ENCODE assay signal across 18 mouse cellular contexts in genomic region chr9:62598056-62598455, GRCm38 (mm10).
DNase-seq lines count a peak whose midpoint lies in the region; ATAC-seq and TF ChIP-seq lines count a peak whose summit lies in the region.
"Had no signal": no experiment of that assay in that cellular context is flagged by ENCODE, and none has a peak within 500 bp of the region (broad histone marks: within the 10 kb centered on the region; RNA-seq: fewer than 3 reads in every experiment).

No protein-coding gene starts in this region.

- H3K27me3 ChIP-seq in forebrain, postnatal 0 days (ENCODE audit: insufficient read depth, low read length): no peaks in the 10 kb centered on the region
- H3K27me3 ChIP-seq in forebrain, embryonic 15.5 days: no peaks in the 10 kb centered on the region
- no peaks in the 10 kb centered on the region for H3K27me3 ChIP-seq in stomach, postnatal 0 days (ENCODE audit: control insufficient read depth, insufficient read depth, low read length)
- H3K27me3 ChIP-seq in neural tube, embryonic 15.5 days (replicated peaks): no peaks in the 10 kb centered on the region
- H3K27me3 ChIP-seq: embryonic facial prominence, embryonic 15.5 days; midbrain, embryonic 13.5 days; neural tube, embryonic 13.5 days had no signal

- no peaks in the 10 kb centered on the region for H3K4me1 ChIP-seq in forebrain, postnatal 0 days (ENCODE audit: insufficient read depth)
- H3K4me1 ChIP-seq in forebrain, embryonic 15.5 days: no peaks in the 10 kb centered on the region
- no peaks in the 10 kb centered on the region for H3K4me1 ChIP-seq in stomach, postnatal 0 days (replicated peaks; ENCODE audit: control insufficient read depth, insufficient read depth)
- no peaks in the 10 kb centered on the region for H3K4me1 ChIP-seq in neural tube, embryonic 15.5 days
- H3K4me1 ChIP-seq: midbrain, embryonic 13.5 days; neural tube, embryonic 13.5 days had no signal

- H3K27ac ChIP-seq in forebrain, postnatal 0 days (ENCODE audit: low read depth, low read length): no peak overlapping the region
- H3K27ac ChIP-seq in forebrain, embryonic 15.5 days (replicated peaks): no peak overlapping the region
- H3K27ac ChIP-seq in stomach, postnatal 0 days (replicated peaks): no peak overlapping the region
- H3K27ac ChIP-seq in neural tube, embryonic 15.5 days (replicated peaks): no peak overlapping the region
- H3K27ac ChIP-seq: embryonic facial prominence, embryonic 15.5 days; heart, adult 2 months; liver, embryonic 14.5 days; midbrain, embryonic 13.5 days; neural tube, embryonic 13.5 days had no signal

- TF ChIP-seq EP300 in stomach, postnatal 0 days (optimal IDR thresholded peaks at IDR 0.05): no peak

- H3K4me2 ChIP-seq in forebrain, postnatal 0 days (ENCODE audit: low read depth): no peak overlapping the region
- no peak overlapping the region for H3K4me2 ChIP-seq in forebrain, embryonic 15.5 days (replicated peaks)
- no peak overlapping the region for H3K4me2 ChIP-seq in stomach, postnatal 0 days (replicated peaks; ENCODE audit: low read depth)
- H3K4me2 ChIP-seq in neural tube, embryonic 15.5 days: no peak overlapping the region
- H3K4me2 ChIP-seq: embryonic facial prominence, embryonic 15.5 days; midbrain, embryonic 13.5 days; neural tube, embryonic 13.5 days had no signal

- no peaks in the 10 kb centered on the region for H3K36me3 ChIP-seq in forebrain, postnatal 0 days (ENCODE audit: insufficient read depth)
- no peaks in the 10 kb centered on the region for H3K36me3 ChIP-seq in forebrain, embryonic 15.5 days
- H3K36me3 ChIP-seq in stomach, postnatal 0 days (ENCODE audit: control insufficient read depth, insufficient read depth, low read length): no peaks in the 10 kb centered on the region
- H3K36me3 ChIP-seq in neural tube, embryonic 15.5 days: no peaks in the 10 kb centered on the region
- H3K36me3 ChIP-seq: embryonic facial prominence, embryonic 15.5 days; midbrain, embryonic 13.5 days; neural tube, embryonic 13.5 days had no signal

- intact Hi-C loops in left cerebral cortex, postnatal 4 days (cut with DNase I): no loop called here

- no peak overlapping the region for H3K9ac ChIP-seq in forebrain, postnatal 0 days
- H3K9ac ChIP-seq in forebrain, embryonic 15.5 days (replicated peaks): no peak overlapping the region
- no peak overlapping the region for H3K9ac ChIP-seq in stomach, postnatal 0 days (ENCODE audit: low read length)
- no peak overlapping the region for H3K9ac ChIP-seq in neural tube, embryonic 15.5 days (replicated peaks)
- H3K9ac ChIP-seq: embryonic facial prominence, embryonic 15.5 days; liver, embryonic 14.5 days; midbrain, embryonic 13.5 days; neural tube, embryonic 13.5 days had no signal

- no peaks in the 10 kb centered on the region for H3K9me3 ChIP-seq in forebrain, postnatal 0 days (ENCODE audit: low read length)
- no peaks in the 10 kb centered on the region for H3K9me3 ChIP-seq in forebrain, embryonic 15.5 days
- no peaks in the 10 kb centered on the region for H3K9me3 ChIP-seq in stomach, postnatal 0 days (ENCODE audit: control insufficient read depth, low read length)
- H3K9me3 ChIP-seq in neural tube, embryonic 15.5 days (replicated peaks): no peaks in the 10 kb centered on the region
- H3K9me3 ChIP-seq: embryonic facial prominence, embryonic 15.5 days; midbrain, embryonic 13.5 days; neural tube, embryonic 13.5 days had no signal

- ATAC-seq in forebrain, postnatal 0 days: no peak
- no peak for ATAC-seq in forebrain, embryonic 15.5 days (replicated peaks)
- no peak for ATAC-seq in stomach, postnatal 0 days (ENCODE audit: low FRiP score, low TSS enrichment)
- no peak for ATAC-seq in neural tube, embryonic 15.5 days (ENCODE audit: low FRiP score)
- ATAC-seq: forebrain, embryonic 16.5 days; midbrain, embryonic 13.5 days had no signal

- DNase-seq in forebrain, postnatal 0 days: peak; percentile 12
- DNase-seq in left cerebral cortex, adult 11 months (ENCODE audit: low spot score): peak; percentile 26
- DNase-seq in left cerebral cortex, postnatal 4 days: no peak
- DNase-seq in left cerebral cortex, adult 9 months (ENCODE audit: low spot score in 2 of 2): peak; percentile 47 to 59
- DNase-seq in stomach, postnatal 0 days (ENCODE audit: low spot score): peak; percentile 8
- DNase-seq in spleen, postnatal 4 days (ENCODE audit: low spot score in 2 of 2): no peak
- DNase-seq: cerebellum, adult 11 months; heart, postnatal 4 days; kidney, adult 11 months; lung, postnatal 4 days had no signal

- no peak overlapping the region for H3K4me3 ChIP-seq in forebrain, postnatal 0 days (ENCODE audit: low read depth, low read length)
- H3K4me3 ChIP-seq in forebrain, embryonic 15.5 days: no peak overlapping the region
- H3K4me3 ChIP-seq in stomach, postnatal 0 days (ENCODE audit: low read depth, low read length): no peak overlapping the region
- H3K4me3 ChIP-seq in neural tube, embryonic 15.5 days (replicated peaks): no peak overlapping the region
- H3K4me3 ChIP-seq: embryonic facial prominence, embryonic 15.5 days; heart, adult 2 months; midbrain, embryonic 13.5 days; neural tube, embryonic 13.5 days had no signal

- no peak for TF ChIP-seq CTCF in forebrain, postnatal 0 days (IDR thresholded peaks at IDR 0.05; ENCODE audit: low read depth)
- TF ChIP-seq CTCF in stomach, postnatal 0 days (IDR thresholded peaks at IDR 0.05; ENCODE audit: low read depth): no peak

- WGBS in forebrain, postnatal 0 days: 59% methylated on average over 7 of the region's 7 CpGs
- 67% methylated on average over 7 of the region's 7 CpGs for WGBS in forebrain, embryonic 15.5 days
- 63% methylated on average over 7 of the region's 7 CpGs for WGBS in stomach, postnatal 0 days
- 70% methylated on average over 7 of the region's 7 CpGs for WGBS in neural tube, embryonic 15.5 days

Comparison
In these comparisons a context has a peak if more than half of its experiments do, and no peak if none do; other contexts are left out.
1. DNase-seq: peak in forebrain, postnatal 0 days (single experiment), left cerebral cortex, adult 11 months (single experiment), left cerebral cortex, adult 9 months (2 of 2) and stomach, postnatal 0 days (single experiment); none in left cerebral cortex, postnatal 4 days (single experiment) and spleen, postnatal 4 days (0 of 2).